8 mouse cellular contexts compared by ENCODE assay signal in genomic region chr10:58447280-58447781, GRCm38 (mm10). TPM values are rescaled to one million over a fixed set of nuclear protein-coding genes. Genes with fewer than 3 reads are reported as not detected.
A peak's percentile ranks its signal among the peaks of the same experiment; 100 is the strongest.
DNase-seq lines count a peak whose midpoint lies in the region; ATAC-seq and TF ChIP-seq lines count a peak whose summit lies in the region.

No protein-coding gene starts in this region.

- H3K9me3 ChIP-seq in heart, embryonic 16.5 days (replicated peaks; ENCODE audit: control insufficient read depth, low read length): no peaks in the 10 kb centered on the region
- H3K9me3 ChIP-seq in liver, embryonic 16.5 days (replicated peaks; ENCODE audit: control insufficient read depth, low read length): no peaks in the 10 kb centered on the region

- no peaks in the 10 kb centered on the region for H3K27me3 ChIP-seq in testis, adult 2 months (ENCODE audit: control insufficient read depth, insufficient read depth, low read length)
- no peaks in the 10 kb centered on the region for H3K27me3 ChIP-seq in heart, embryonic 16.5 days (ENCODE audit: control insufficient read depth, insufficient read depth, low read length)
- no peaks in the 10 kb centered on the region for H3K27me3 ChIP-seq in liver, embryonic 16.5 days (ENCODE audit: control insufficient read depth, insufficient read depth, low read depth, low read length)

- peak; percentile 14 to 39 for DNase-seq in adrenal gland, postnatal 4 days (ENCODE audit: low spot score in 2 of 2)
- no peak for DNase-seq in adrenal gland, postnatal 36 days
- DNase-seq in testis, postnatal 10 days (ENCODE audit: low spot score): no peak
- peak; percentile 16 for DNase-seq in retina, postnatal 1 day
- DNase-seq in urinary bladder, adult 18-20 months (ENCODE audit: low spot score in 2 of 2): no peak

- H3K4me1 ChIP-seq in testis, adult 2 months (ENCODE audit: control insufficient read depth, insufficient read depth, low read length): peaks cover 5% of the 10 kb centered on the region
- peaks cover 8% of the 10 kb centered on the region for H3K4me1 ChIP-seq in heart, embryonic 16.5 days (ENCODE audit: control insufficient read depth, insufficient read depth, low read length)
- H3K4me1 ChIP-seq in liver, embryonic 16.5 days (ENCODE audit: control insufficient read depth, low read depth, low read length): peaks cover 18% of the 10 kb centered on the region

- under 1% methylated on average over 31 of the region's 32 CpGs for WGBS in heart, embryonic 16.5 days
- under 1% methylated on average over 32 of the region's 32 CpGs for WGBS in liver, embryonic 16.5 days (ENCODE audit: insufficient replicate concordance)

- no peak for TF ChIP-seq CTCF in testis, adult 2 months (IDR thresholded peaks at IDR 0.05; ENCODE audit: control insufficient read depth, insufficient read depth, insufficient replicate concordance, low read depth, low read length)

- H3K9ac ChIP-seq in heart, embryonic 16.5 days (ENCODE audit: low read length): peak overlapping the region; percentile 99
- peak overlapping the region; percentile 99 for H3K9ac ChIP-seq in liver, embryonic 16.5 days (ENCODE audit: low read depth, low read length)

- TF ChIP-seq POLR2A in testis, adult 2 months (IDR thresholded peaks at IDR 0.05; ENCODE audit: control insufficient read depth, low read depth, low read length): no peak

- H3K4me3 ChIP-seq in testis, adult 2 months (ENCODE audit: control insufficient read depth, low read depth, low read length): peak overlapping the region; percentile 95
- peak overlapping the region; percentile 98 for H3K4me3 ChIP-seq in heart, embryonic 16.5 days (ENCODE audit: low read length)
- peak overlapping the region; percentile 86 for H3K4me3 ChIP-seq in liver, embryonic 16.5 days (ENCODE audit: low read depth, low read length)

- ATAC-seq in heart, embryonic 16.5 days (replicated peaks; ENCODE audit: extremely low read depth, insufficient read depth, low FRiP score): peak; percentile 53
- ATAC-seq in liver, embryonic 16.5 days (ENCODE audit: low read depth): peak; percentile 42

- no peaks in the 10 kb centered on the region for H3K36me3 ChIP-seq in testis, adult 2 months (ENCODE audit: control insufficient read depth, insufficient read depth, low read length)
- H3K36me3 ChIP-seq in heart, embryonic 16.5 days (ENCODE audit: control insufficient read depth, insufficient read depth): peaks cover 2% of the 10 kb centered on the region; the same call in 1 of the 2 replicates
- no peaks in the 10 kb centered on the region for H3K36me3 ChIP-seq in liver, embryonic 16.5 days (ENCODE audit: control insufficient read depth, insufficient read depth)

- H3K4me2 ChIP-seq in heart, embryonic 16.5 days (ENCODE audit: low read depth, low read length): peak overlapping the region; percentile 73
- H3K4me2 ChIP-seq in liver, embryonic 16.5 days (ENCODE audit: low read depth, low read length): peak overlapping the region; percentile 61

- peak overlapping the region; percentile 67 for H3K27ac ChIP-seq in testis, adult 2 months (ENCODE audit: control insufficient read depth, insufficient read depth, low read depth, low read length)
- H3K27ac ChIP-seq in heart, embryonic 16.5 days (ENCODE audit: low read length): peak overlapping the region; percentile 97
- peak overlapping the region; percentile 99 for H3K27ac ChIP-seq in liver, embryonic 16.5 days (ENCODE audit: low read length)

RNA-seq across cellular contexts. Expression of gene Ranbp2, which starts 0.6 kb away (rescaled TPM):
- 10 to 100 TPM; 69.2 to 80.6 TPM for total RNA-seq in adrenal gland, postnatal 4 days (2021)
- 10 to 100 TPM; 80.4 to 85.1 TPM for total RNA-seq in adrenal gland, postnatal 36 days (2021)
- 5.1 and 6.8 TPM in 2 replicates for polyA plus RNA-seq in testis, adult 2 months (2012; rRNA removed)
- 14.0 and 15.4 TPM in 2 replicates for polyA plus RNA-seq in heart, embryonic 16.5 days (2015; fragmentation: Nextera tagmentation; extraction: Ambion mirVana)
- polyA plus RNA-seq in liver, embryonic 16.5 days (2015; fragmentation: Nextera tagmentation; extraction: Ambion mirVana): 18.2 and 20.9 TPM in 2 replicates

RNA-seq across cellular contexts. Expression of gene Ccdc138, which starts 50.4 kb away (rescaled TPM):
- total RNA-seq in adrenal gland, postnatal 4 days (2021): 1 to 10 TPM; 4.8 to 4.9 TPM
- 1 to 10 TPM; 2.3 to 3.1 TPM for total RNA-seq in adrenal gland, postnatal 36 days (2021)
- 6.7 and 7.6 TPM in 2 replicates for polyA plus RNA-seq in testis, adult 2 months (2012; rRNA removed)
- polyA plus RNA-seq in heart, embryonic 16.5 days (2015; fragmentation: Nextera tagmentation; extraction: Ambion mirVana): 6.6 and 7.2 TPM in 2 replicates
- 2.5 and 2.7 TPM in 2 replicates for polyA plus RNA-seq in liver, embryonic 16.5 days (2015; fragmentation: Nextera tagmentation; extraction: Ambion mirVana)

Comparison
In these comparisons a context has a peak if more than half of its experiments do, and no peak if none do; other contexts are left out.
1. DNase-seq: peak in adrenal gland, postnatal 4 days (2 of 2) and retina, postnatal 1 day (single experiment); none in adrenal gland, postnatal 36 days (0 of 2), testis, postnatal 10 days (single experiment) and urinary bladder, adult 18-20 months (0 of 2).
2. Peak in every context shown above with its lines, with median percentiles within 50 percentile points of each other: H3K27ac ChIP-seq and H3K4me3 ChIP-seq.